Mouse (Mus musculus) layer of hippocampus, adult 11-12 months (tissue): ENCODE results near the gene Rcl1.

ENCODE experiments used
- DNase-seq: peaks from one replicate; pipeline ENCODE4 v3.0.0; 2022; ENCODE audit warnings: low spot score

Rcl1 gene

GRCm38 (mm10) chr19:29100874-29101542 lies at the start of gene Rcl1:
Gene Rcl1, plus strand, starts transcription at chr19:29101375.
- DNase-seq = peak; percentile 95

GRCm38 (mm10) chr19:29052786-29053185 lies 48.4 kb upstream of the Rcl1 start:
- DNase-seq = no peak

- DNase-seq = no peak
These were observed 46.6 kb upstream of the Rcl1 start for GRCm38 (mm10) chr19:29054594-29054993.

- no peak for DNase-seq
These were observed 45.7 kb upstream of the Rcl1 start for GRCm38 (mm10) chr19:29055469-29055868.

- no peak for DNase-seq
These were observed 42.4 kb upstream of the Rcl1 start for GRCm38 (mm10) chr19:29058741-29059140.

- no peak for DNase-seq
These were observed 41.5 kb upstream of the Rcl1 start for GRCm38 (mm10) chr19:29059688-29060087.

GRCm38 (mm10) chr19:29060299-29060698 lies 40.9 kb upstream of the Rcl1 start:
- no peak for DNase-seq

- no peak for DNase-seq
These were observed 38.2 kb upstream of the Rcl1 start for GRCm38 (mm10) chr19:29063009-29063408.

GRCm38 (mm10) chr19:29063577-29064363 lies 37.4 kb upstream of the Rcl1 start:
- peak; percentile 92 for DNase-seq

GRCm38 (mm10) chr19:29064451-29065102 lies 36.6 kb upstream of the Rcl1 start:
- DNase-seq = no peak

- peak; percentile 85 for DNase-seq
These were observed 34.1 kb upstream of the Rcl1 start for GRCm38 (mm10) chr19:29066981-29067471.

GRCm38 (mm10) chr19:29069195-29069594 lies 32.0 kb upstream of the Rcl1 start:
- no peak for DNase-seq

GRCm38 (mm10) chr19:29074802-29075201 lies 26.4 kb upstream of the Rcl1 start:
- DNase-seq = no peak

GRCm38 (mm10) chr19:29088628-29089027 lies 12.5 kb upstream of the Rcl1 start:
- DNase-seq = no peak

GRCm38 (mm10) chr19:29092194-29092593 lies 9.0 kb upstream of the Rcl1 start:
- DNase-seq = no peak

- DNase-seq = no peak
These were observed 2.1 kb upstream of the Rcl1 start for GRCm38 (mm10) chr19:29099106-29099505.

GRCm38 (mm10) chr19:29099596-29099995 lies 1.6 kb upstream of the Rcl1 start:
- DNase-seq = no peak

- DNase-seq = no peak
These were observed 914 bp upstream of the Rcl1 start for GRCm38 (mm10) chr19:29100261-29100660.

- DNase-seq = no peak
These were observed 416 bp downstream of the Rcl1 start for GRCm38 (mm10) chr19:29101591-29101990.

- no peak for DNase-seq
These were observed 923 bp downstream of the Rcl1 start for GRCm38 (mm10) chr19:29102098-29102497.

GRCm38 (mm10) chr19:29105816-29106215 lies 4.6 kb downstream of the Rcl1 start:
- no peak for DNase-seq

GRCm38 (mm10) chr19:29106261-29106660 lies 5.1 kb downstream of the Rcl1 start:
- DNase-seq = no peak

- DNase-seq = no peak
These were observed 11.5 kb downstream of the Rcl1 start for GRCm38 (mm10) chr19:29112662-29113061.
